Comparison of ENCODE assay signal across 12 mouse cellular contexts in genomic region chr13:21323405-21323804, GRCm38 (mm10). TPM values are rescaled to one million over a fixed set of nuclear protein-coding genes. Genes with fewer than 3 reads are reported as not detected.
DNase-seq lines count a peak whose midpoint lies in the region; ATAC-seq and TF ChIP-seq lines count a peak whose summit lies in the region.
"Had no signal": no experiment of that assay in that cellular context is flagged by ENCODE, and none has a peak within 500 bp of the region (broad histone marks: within the 10 kb centered on the region; RNA-seq: fewer than 3 reads in every experiment).

No protein-coding gene starts in this region.

- H3K9me3 ChIP-seq in heart, embryonic 15.5 days (replicated peaks): no peaks in the 10 kb centered on the region
- no peaks in the 10 kb centered on the region for H3K9me3 ChIP-seq in stomach, embryonic 14.5 days (ENCODE audit: control insufficient read depth, low read depth, low read length)
- H3K9me3 ChIP-seq in stomach, postnatal 0 days (ENCODE audit: control insufficient read depth, low read length): no peaks in the 10 kb centered on the region
- no peaks in the 10 kb centered on the region for H3K9me3 ChIP-seq in hindbrain, embryonic 15.5 days

- DNase-seq in heart, postnatal 4 days: no peak
- no peak for DNase-seq in stomach, postnatal 0 days (ENCODE audit: low spot score)
- no peak for DNase-seq in c-Kit-positive CD71-positive TER-119-positive erythroid progenitor cells, embryonic 14.5 days (ENCODE audit: low spot score)
- DNase-seq in cerebellum, adult 8-10 months: no peak
- DNase-seq in spleen, adult 12 weeks (ENCODE audit: low spot score): no peak
- DNase-seq: adrenal gland, postnatal 36 days; lung, adult 18-20 months had no signal

- TF ChIP-seq EP300 in stomach, postnatal 0 days (optimal IDR thresholded peaks at IDR 0.05): no peak

- no peak for ATAC-seq in heart, embryonic 15.5 days (replicated peaks; ENCODE audit: insufficient number of reproducible peaks, insufficient read depth, low FRiP score, low read depth)
- ATAC-seq in stomach, embryonic 14.5 days (ENCODE audit: insufficient number of reproducible peaks, insufficient read depth, low FRiP score, low read depth): no peak
- ATAC-seq in stomach, postnatal 0 days (ENCODE audit: low FRiP score, low TSS enrichment): no peak
- ATAC-seq in hindbrain, embryonic 15.5 days (ENCODE audit: low FRiP score, low read depth): no peak

- H3K27me3 ChIP-seq in heart, embryonic 15.5 days: 0 out of 2 replicates have a peak, but pooled peaks cover 3% of the 10 kb centered on the region
- H3K27me3 ChIP-seq in stomach, embryonic 14.5 days (ENCODE audit: control insufficient read depth, insufficient read depth, low read length): no peaks in the 10 kb centered on the region
- no peaks in the 10 kb centered on the region; the same call in 1 of the 2 replicates for H3K27me3 ChIP-seq in stomach, postnatal 0 days (ENCODE audit: control insufficient read depth, insufficient read depth, low read length)
- peaks cover 11% of the 10 kb centered on the region for H3K27me3 ChIP-seq in hindbrain, embryonic 15.5 days

- peaks cover 5% of the 10 kb centered on the region for H3K4me1 ChIP-seq in heart, embryonic 15.5 days (replicated peaks)
- H3K4me1 ChIP-seq in stomach, embryonic 14.5 days (ENCODE audit: control insufficient read depth, insufficient read depth, low read length): 0 out of 2 replicates have a peak, but pooled peaks cover 6% of the 10 kb centered on the region
- no peaks in the 10 kb centered on the region for H3K4me1 ChIP-seq in stomach, postnatal 0 days (replicated peaks; ENCODE audit: control insufficient read depth, insufficient read depth)
- peaks cover 13% of the 10 kb centered on the region for H3K4me1 ChIP-seq in hindbrain, embryonic 15.5 days (replicated peaks)

- peak overlapping the region; percentile 38; the same call in 1 of the 2 replicates for H3K4me3 ChIP-seq in heart, embryonic 15.5 days
- no peak overlapping the region for H3K4me3 ChIP-seq in stomach, embryonic 14.5 days (ENCODE audit: low read depth, low read length)
- no peak overlapping the region for H3K4me3 ChIP-seq in stomach, postnatal 0 days (ENCODE audit: low read depth, low read length)
- peak overlapping the region; percentile 37 for H3K4me3 ChIP-seq in hindbrain, embryonic 15.5 days

- no peaks in the 10 kb centered on the region for H3K36me3 ChIP-seq in heart, embryonic 15.5 days
- H3K36me3 ChIP-seq in stomach, embryonic 14.5 days (ENCODE audit: control insufficient read depth, insufficient read depth, low read length): no peaks in the 10 kb centered on the region
- no peaks in the 10 kb centered on the region for H3K36me3 ChIP-seq in stomach, postnatal 0 days (ENCODE audit: control insufficient read depth, insufficient read depth, low read length)
- no peaks in the 10 kb centered on the region for H3K36me3 ChIP-seq in hindbrain, embryonic 15.5 days

- H3K4me2 ChIP-seq in heart, embryonic 15.5 days: peak overlapping the region; percentile 51
- H3K4me2 ChIP-seq in stomach, embryonic 14.5 days (replicated peaks; ENCODE audit: low read depth, low read length): peak overlapping the region; percentile 41; the same call in 1 of the 2 replicates
- no peak overlapping the region for H3K4me2 ChIP-seq in stomach, postnatal 0 days (replicated peaks; ENCODE audit: low read depth)
- peak overlapping the region; percentile 51 for H3K4me2 ChIP-seq in hindbrain, embryonic 15.5 days

- WGBS in heart, embryonic 15.5 days: 61% methylated on average over 6 of the region's 6 CpGs
- WGBS in stomach, embryonic 14.5 days: 61% methylated on average over 6 of the region's 6 CpGs
- WGBS in stomach, postnatal 0 days: 62% methylated on average over 6 of the region's 6 CpGs
- WGBS in hindbrain, embryonic 15.5 days: 71% methylated on average over 6 of the region's 6 CpGs

- no peak overlapping the region for H3K9ac ChIP-seq in heart, embryonic 15.5 days
- H3K9ac ChIP-seq in stomach, embryonic 14.5 days (replicated peaks; ENCODE audit: low read depth, low read length): no peak overlapping the region
- H3K9ac ChIP-seq in stomach, postnatal 0 days (ENCODE audit: low read length): no peak overlapping the region
- no peak overlapping the region for H3K9ac ChIP-seq in hindbrain, embryonic 15.5 days

- H3K27ac ChIP-seq in heart, embryonic 15.5 days: no peak overlapping the region
- no peak overlapping the region for H3K27ac ChIP-seq in stomach, embryonic 14.5 days (ENCODE audit: low read length)
- H3K27ac ChIP-seq in stomach, postnatal 0 days (replicated peaks): no peak overlapping the region
- H3K27ac ChIP-seq in hindbrain, embryonic 15.5 days (replicated peaks): no peak overlapping the region

- TF ChIP-seq CTCF in stomach, postnatal 0 days (IDR thresholded peaks at IDR 0.05; ENCODE audit: low read depth): no peak

RNA-seq across cellular contexts. Expression of gene Gpx6, which starts 11.5 kb away (rescaled TPM):
- not detected in 2 replicates for polyA plus RNA-seq in heart, embryonic 15.5 days (2015; fragmentation: Nextera tagmentation; extraction: Ambion mirVana)
- total RNA-seq in heart, postnatal 4 days (2021): not detected
- not detected in 2 replicates for polyA plus RNA-seq in stomach, embryonic 14.5 days (2014; fragmentation: Nextera tagmentation; extraction: Ambion mirVana)
- 0.07 TPM in 1 of 2 replicates, not detected in the other for polyA plus RNA-seq in stomach, postnatal 0 days (2015; fragmentation: Nextera tagmentation; extraction: Ambion mirVana)
- 0.24 and 0.27 TPM in 2 replicates for polyA plus RNA-seq in hindbrain, embryonic 15.5 days (2015; fragmentation: Nextera tagmentation; extraction: Ambion mirVana)
- total RNA-seq: adrenal gland, postnatal 36 days; neutrophil, adult 5-6 weeks had no signal
- polyA plus RNA-seq: large intestine, adult 2 months had no signal

RNA-seq across cellular contexts. Expression of gene Olfr1367, which starts 23.3 kb away (rescaled TPM):
- not detected in 2 replicates for polyA plus RNA-seq in heart, embryonic 15.5 days (2015; fragmentation: Nextera tagmentation; extraction: Ambion mirVana)
- not detected for total RNA-seq in heart, postnatal 4 days (2021)
- not detected in 2 replicates for polyA plus RNA-seq in stomach, embryonic 14.5 days (2014; fragmentation: Nextera tagmentation; extraction: Ambion mirVana)
- polyA plus RNA-seq in stomach, postnatal 0 days (2015; fragmentation: Nextera tagmentation; extraction: Ambion mirVana): not detected in 2 replicates
- polyA plus RNA-seq in hindbrain, embryonic 15.5 days (2015; fragmentation: Nextera tagmentation; extraction: Ambion mirVana): not detected in 2 replicates
- total RNA-seq: adrenal gland, postnatal 36 days; neutrophil, adult 5-6 weeks had no signal
- polyA plus RNA-seq: large intestine, adult 2 months had no signal

RNA-seq across cellular contexts. Expression of gene Gpx5, which starts 30.9 kb away (rescaled TPM):
- polyA plus RNA-seq in heart, embryonic 15.5 days (2015; fragmentation: Nextera tagmentation; extraction: Ambion mirVana): not detected in 2 replicates
- not detected for total RNA-seq in heart, postnatal 4 days (2021)
- polyA plus RNA-seq in stomach, embryonic 14.5 days (2014; fragmentation: Nextera tagmentation; extraction: Ambion mirVana): not detected in 2 replicates
- polyA plus RNA-seq in stomach, postnatal 0 days (2015; fragmentation: Nextera tagmentation; extraction: Ambion mirVana): 0.06 TPM in 1 of 2 replicates, not detected in the other
- polyA plus RNA-seq in hindbrain, embryonic 15.5 days (2015; fragmentation: Nextera tagmentation; extraction: Ambion mirVana): not detected in 2 replicates
- total RNA-seq: adrenal gland, postnatal 36 days; neutrophil, adult 5-6 weeks had no signal

RNA-seq across cellular contexts. Expression of gene Zscan12, which starts 39.2 kb away (rescaled TPM):
- polyA plus RNA-seq in heart, embryonic 15.5 days (2015; fragmentation: Nextera tagmentation; extraction: Ambion mirVana): 6.5 and 8.7 TPM in 2 replicates
- total RNA-seq in heart, postnatal 4 days (2021): 1 to 10 TPM; 6.6 to 7.5 TPM
- polyA plus RNA-seq in stomach, embryonic 14.5 days (2014; fragmentation: Nextera tagmentation; extraction: Ambion mirVana): 11.5 and 12.3 TPM in 2 replicates
- 4.3 and 4.6 TPM in 2 replicates for polyA plus RNA-seq in stomach, postnatal 0 days (2015; fragmentation: Nextera tagmentation; extraction: Ambion mirVana)
- polyA plus RNA-seq in hindbrain, embryonic 15.5 days (2015; fragmentation: Nextera tagmentation; extraction: Ambion mirVana): 11.0 and 12.7 TPM in 2 replicates

Comparison
In these comparisons a context has a peak if more than half of its experiments do, and no peak if none do; other contexts are left out.
1. H3K4me3 ChIP-seq: peak in heart, embryonic 15.5 days (single experiment) and hindbrain, embryonic 15.5 days (single experiment); none in stomach, embryonic 14.5 days (single experiment) and stomach, postnatal 0 days (single experiment).